Mouse (Mus musculus) heart, adult 2 months (tissue): ENCODE data around the gene Nek6.

Experiments
- CTCF ChIP-seq: fragments of 200-600 bp; IDR thresholded peaks from 2 replicates; pipeline ENCODE4 v1.8.1; 2022; ENCODE audit warnings: antibody characterized with exemption, mild to moderate bottlenecking, moderate library complexity
- POLR2A ChIP-seq: fragments of 200-500 bp; IDR thresholded peaks from 2 replicates; pipeline ENCODE4 v1.6.1; 2011; ENCODE audit warnings: mild to moderate bottlenecking, low read depth, low read length, control low read depth; ENCODE audit not compliant: insufficient read depth

GRCm38 (mm10) chr2:38614437-38614836 lies 103.0 kb downstream of the Nek6 start:
- TF ChIP-seq CTCF (no peak), POLR2A (no peak)
